Mouse (Mus musculus): ENCODE data around the gene Pla2g6.

Pla2g6 gene

DNA sequence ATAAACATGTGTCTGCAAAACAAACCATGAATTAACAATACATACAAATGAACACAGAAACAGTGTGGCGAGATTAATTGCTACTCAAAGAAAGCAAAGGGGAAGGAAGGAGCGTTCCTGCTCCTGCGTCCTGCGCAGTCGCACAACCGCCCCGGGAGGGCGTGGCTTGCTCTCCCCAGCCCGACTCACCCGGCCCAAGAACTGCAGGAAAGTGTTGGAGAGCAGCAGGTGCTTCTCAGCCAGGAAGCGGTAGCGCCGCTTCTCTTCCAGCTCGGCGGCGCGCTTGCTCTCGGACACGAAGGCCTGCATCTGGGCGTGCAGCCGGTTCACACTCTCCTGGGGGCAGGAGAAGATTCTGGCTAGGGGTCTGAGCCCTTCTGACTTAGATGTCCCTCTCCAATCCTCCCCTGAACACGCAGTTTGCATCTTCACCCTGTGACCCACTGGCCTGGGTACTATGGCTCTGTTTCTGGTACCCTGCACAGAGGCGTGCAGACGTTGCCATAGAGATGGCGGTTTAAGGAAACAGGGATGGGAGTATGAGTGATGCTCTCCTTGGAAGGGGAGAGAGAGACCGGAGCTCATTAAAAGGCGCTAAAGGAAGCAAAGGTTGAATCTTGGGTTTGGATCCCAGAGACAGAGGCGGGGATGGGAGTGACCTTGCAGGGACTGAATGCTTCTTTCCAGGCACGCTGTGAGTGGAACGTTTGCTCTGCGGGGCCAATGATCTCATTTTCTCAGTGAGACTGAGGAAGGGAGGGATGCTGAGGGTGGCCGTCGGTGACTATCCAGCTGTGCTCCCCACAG lies 57.7 kb downstream of the Pla2g6 start:
- DNase-seq, result peak; percentile 54

- DNase-seq, result no peak
Measured at GRCm38 (mm10) chr15:79268521-79268920, 59.7 kb downstream of the Pla2g6 start.

DNA sequence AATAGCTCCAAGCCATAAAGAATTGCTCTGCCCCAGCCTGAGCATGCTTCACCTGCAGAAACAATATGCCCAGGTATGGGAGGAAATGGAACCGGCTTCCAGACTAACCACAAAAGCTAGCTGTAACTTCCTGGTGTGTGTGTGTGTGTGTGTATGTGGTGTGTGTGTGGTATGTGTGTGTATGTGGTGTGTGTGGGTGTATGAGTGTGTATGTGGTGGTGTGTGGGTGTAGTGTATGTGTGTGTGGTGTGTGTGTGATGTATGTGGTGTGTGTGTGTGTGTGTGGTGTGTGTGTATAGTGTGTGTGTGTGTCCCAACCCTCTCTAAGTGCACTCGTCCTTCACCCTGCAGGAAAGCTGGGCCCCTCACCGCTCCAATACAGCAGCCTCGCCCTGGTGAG lies 62.8 kb downstream of the Pla2g6 start:
- no peak for DNase-seq

DNA sequence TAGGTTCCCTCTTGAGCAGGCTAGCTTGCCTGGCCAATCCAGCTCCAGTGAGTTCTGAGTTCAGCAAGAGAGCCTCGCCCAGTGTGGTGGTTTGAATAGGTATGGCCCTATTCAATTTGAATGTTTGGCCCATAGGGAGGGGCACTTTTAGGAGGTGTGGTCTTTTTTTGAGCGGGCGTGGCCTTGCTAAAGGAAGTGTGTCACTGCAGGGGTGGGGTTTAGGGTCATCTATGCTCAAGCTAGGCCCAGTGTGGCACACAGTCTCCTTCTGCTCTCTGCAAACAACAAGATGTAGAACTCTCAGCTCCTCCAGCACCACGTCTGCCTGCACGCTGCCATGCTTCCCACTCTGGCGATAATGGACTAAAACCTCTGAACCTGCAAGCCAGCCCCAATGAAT lies 64.5 kb downstream of the Pla2g6 start:
- DNase-seq, result no peak

DNA sequence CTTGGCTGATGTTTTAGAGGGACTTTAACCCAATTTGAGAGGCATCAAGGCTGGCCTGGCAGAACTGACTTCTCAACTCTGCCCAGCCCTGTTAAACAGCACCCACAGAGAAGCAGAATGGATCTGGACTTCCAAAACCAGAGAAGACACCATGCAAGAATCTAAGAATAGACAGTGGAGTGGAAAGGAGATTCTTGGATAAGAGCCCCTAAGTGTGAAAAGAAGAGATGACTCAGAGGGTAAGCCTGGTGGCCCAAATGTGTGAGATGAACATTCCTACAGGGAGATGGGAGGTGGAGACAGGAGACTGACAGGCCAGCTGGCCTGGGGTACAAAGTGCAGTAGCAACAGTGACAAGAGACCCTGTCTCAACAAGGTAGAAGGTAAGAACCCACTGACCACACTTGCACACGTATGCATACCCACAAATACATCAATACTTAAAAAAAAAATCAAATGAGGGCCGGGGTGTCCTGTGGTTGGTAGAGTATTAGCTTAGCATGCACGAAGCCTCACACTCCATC lies 65.3 kb downstream of the Pla2g6 start:
- DNase-seq, result no peak

GRCm38 (mm10) chr15:79262375-79262774 lies 65.8 kb downstream of the Pla2g6 start:
- DNase-seq, result no peak

DNA sequence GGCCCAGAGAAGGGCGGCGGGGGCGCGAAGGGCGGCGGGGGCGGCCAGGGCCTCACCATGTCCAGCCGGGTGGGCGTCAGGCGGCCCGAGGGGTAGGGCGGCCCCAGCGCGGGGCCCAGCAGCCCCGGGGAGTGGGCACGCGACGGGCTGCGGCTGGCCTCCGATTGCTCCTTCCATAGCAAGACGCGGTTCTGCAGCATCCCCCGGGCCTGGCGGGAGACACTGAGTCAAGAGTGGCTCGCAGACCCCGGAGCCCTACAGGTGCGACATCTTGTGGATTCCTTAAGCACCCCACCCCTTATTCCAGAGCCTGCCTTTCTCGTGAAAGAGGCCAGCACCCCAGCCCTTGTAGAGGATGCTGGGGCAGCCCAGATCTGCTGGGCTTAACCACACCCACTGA lies 66.4 kb downstream of the Pla2g6 start:
- DNase-seq, result no peak

DNA sequence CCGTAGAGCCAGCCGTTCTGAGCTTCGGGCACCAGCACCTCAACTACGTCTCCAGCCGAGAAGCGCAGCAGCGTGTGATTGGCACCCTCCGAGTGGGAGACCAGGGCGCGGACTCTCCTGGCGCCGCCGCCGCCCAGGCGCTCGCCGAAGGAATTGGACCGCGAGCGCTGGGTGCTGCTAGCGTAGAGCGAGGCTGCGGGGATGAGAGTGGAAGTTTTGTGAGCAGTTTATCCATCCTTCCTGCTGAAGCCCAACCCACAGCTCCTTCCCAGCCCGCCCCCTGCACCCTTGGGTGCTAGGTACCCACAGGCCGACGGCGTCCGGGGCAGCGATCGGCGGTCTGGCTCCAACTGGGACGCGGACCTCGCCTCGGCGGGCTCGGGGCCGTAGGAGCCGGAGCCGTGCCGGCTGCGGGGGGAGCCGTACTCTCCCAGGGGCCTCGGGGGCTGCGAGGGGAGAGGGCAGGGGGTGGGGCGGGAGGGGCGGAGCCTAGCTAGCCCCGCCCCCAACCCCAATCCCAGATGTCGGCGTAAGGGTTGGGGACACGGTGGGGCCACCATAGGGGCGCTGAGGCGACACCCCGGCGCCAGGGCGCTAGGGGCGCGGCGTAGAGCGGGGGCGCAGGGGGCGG lies 67.0 kb downstream of the Pla2g6 start:
- DNase-seq, result peak; percentile 44

- DNase-seq, result no peak
Measured at GRCm38 (mm10) chr15:79258521-79258920, 69.7 kb downstream of the Pla2g6 start.

DNA sequence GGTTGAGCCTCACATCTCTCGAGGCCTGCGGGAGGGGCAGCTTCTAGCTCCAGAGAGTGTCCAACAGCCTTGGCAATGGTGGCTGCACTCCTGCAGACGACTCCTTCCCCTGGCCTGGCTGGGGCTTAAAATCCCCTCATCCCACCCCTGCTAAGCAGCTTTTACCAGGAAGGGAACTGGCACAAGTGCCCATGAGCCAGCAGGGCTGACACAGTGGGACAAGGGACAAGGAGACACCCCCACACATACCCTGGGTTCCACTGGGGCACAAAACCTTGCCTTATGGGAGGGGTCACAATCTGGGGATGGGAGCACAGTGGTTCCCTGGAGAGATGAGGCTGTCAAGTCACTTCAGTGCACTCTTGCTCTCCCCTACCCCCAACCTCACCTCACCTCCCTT lies 73.5 kb downstream of the Pla2g6 start, which contains the start of gene Slc16a8:
Gene Slc16a8 (minus strand): TSS at position 101 of the 400 bp plus-strand sequence.
- no peak for DNase-seq

DNA sequence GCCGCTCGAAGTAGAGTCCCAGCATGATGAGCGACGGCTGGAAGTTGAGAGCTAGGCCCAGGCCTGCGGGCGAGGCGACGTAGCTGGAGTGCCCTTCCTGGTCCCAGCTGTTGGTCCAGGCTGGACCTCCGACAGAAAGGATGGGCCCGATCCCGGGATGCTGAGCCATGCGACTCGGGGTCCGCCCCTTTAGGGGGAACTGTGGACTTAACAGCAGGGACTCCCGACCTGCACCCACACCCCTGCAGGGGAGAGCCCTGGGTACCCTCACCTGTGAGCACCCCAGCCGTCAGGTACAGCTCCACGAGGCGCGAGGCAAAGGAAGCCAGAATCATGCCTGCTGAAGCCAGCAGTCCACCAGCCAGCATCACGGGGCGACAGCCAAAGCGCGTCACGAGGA lies 75.6 kb downstream of the Pla2g6 start:
- DNase-seq, result no peak

GRCm38 (mm10) chr15:79251781-79252491 lies 76.3 kb downstream of the Pla2g6 start:
- peak; percentile 41 for DNase-seq

DNA sequence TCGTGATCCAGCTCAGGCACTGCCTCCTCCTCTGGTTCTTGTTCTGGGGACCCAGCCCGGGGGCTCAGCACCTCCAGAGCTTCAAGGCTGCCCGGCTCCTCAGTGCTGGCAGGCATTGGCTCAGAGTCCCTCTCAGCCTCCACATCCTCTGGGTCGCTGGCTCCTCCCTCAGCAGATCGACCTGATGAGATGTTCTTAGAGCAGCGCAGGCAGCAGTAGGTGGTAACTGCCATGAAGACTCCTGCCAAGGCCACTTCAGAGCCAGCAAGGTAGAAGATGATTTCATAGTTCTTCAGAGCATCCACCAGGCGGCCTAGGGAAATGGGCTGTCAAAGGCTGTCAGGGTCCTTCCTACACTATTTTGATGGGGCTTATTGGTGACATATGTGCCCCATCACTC lies 77.0 kb downstream of the Pla2g6 start:
- no peak for DNase-seq

DNA sequence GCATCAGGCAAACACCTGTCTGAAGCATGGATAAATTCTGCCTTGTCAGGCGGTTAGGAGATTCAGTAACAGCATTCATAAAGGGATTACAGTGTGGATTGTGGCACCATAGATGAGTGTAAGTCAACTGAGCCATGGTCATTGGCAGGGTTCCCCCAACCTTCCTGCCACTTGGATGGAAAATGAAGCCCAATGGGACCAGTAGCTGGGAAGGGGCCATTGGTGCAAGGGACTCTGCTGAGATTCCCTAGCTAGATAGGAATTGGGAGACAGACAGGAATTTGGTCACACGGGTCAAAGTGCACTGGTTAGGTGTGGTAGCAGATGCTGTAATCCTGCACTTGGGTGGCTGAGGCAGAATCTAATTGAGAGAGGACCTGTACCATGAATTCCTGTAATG lies 78.0 kb downstream of the Pla2g6 start:
- DNase-seq, result no peak

DNA sequence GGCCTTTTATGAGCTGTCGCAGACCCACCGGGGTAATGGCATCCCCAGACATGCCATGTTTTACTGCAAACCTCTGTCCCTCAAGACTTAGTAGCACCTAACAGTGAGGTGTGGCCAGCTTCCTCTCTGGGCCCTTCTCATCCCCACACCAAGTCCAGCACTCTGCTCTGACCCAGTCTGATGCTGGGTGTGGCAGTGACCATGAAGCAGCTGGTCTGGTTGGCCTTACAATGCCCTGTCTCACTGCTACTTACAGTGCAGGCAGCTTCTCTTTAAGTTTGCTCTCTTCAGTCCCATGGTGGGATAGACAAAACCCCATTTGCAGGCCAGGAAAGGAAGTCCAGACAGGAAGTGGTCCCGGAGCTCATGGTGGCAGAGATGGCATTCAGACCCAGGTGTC lies 82.9 kb downstream of the Pla2g6 start:
- DNase-seq, result no peak

GRCm38 (mm10) chr15:79244071-79244893 lies 83.9 kb downstream of the Pla2g6 start:
- no peak for DNase-seq

DNA sequence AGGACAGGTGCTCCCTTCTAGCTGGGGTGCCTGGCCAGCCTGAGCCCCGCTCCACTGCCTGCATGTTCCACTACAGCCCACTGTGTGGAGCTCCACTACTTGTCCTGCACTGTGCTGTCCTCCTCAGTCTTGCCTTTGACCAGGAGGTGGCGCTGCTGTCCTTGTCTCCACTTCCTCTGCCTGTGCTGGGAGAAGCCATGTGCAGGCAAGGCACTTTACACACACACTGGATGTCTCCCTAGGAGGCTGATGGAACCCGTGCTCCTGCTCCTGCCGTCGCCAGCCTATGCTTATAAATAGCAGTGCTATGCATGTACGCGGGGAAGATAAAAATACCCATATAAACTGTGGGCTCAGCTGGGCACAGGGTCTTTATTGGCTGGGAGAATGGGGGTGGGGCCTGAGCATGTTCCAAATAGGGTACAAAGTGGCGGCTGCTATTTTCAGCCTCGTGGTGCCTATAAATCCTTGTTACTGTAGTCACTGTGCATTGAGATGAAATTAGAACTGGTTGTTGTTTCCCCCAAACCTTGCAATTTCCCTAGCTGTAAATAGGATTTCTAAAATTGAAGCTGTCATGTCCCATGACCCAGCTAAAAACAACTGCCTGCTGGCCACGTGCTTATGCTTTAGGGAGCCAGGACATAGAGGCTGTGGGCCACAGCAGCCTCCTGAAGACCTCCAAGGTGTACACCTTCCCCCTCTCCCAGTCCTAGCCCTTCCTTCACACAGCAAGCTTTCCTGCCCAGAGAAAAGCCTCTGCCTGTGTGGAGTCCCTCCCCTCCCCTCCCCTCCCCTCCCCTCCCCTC lies 84.8 kb downstream of the Pla2g6 start:
- DNase-seq, result peak; percentile 99

DNA sequence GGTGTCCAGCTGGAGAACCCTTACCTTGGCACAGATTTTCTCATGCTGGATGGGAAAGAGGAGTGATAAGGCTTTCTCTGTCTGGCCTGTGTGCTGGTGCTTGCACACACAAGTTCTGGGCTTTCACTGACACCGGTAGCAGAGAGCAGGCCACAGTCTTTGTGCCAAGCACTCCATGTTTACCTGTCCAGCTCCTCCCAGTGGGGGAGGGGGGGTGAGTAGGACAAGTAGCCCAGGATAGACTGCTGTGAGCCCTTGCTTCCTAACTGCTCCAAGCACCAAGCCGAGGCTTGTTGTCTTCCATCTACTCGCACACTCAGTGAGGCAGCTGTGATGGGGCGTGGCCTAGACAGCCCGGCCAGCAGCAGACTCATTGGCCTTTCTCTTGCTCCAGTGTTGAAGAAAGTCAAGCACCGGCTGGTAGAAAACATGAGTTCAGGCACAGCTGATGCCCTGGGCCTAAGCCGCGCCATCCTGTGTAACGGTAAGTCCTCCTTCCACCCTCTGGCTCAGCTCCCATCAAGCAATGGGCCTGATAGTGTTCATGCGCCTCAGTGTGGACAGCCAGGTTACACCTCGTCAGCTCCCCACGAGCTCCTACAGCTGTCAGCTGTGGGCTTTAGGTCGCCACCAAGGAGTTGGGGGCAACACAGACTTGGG lies 85.5 kb downstream of the Pla2g6 start:
- DNase-seq, result no peak

DNA sequence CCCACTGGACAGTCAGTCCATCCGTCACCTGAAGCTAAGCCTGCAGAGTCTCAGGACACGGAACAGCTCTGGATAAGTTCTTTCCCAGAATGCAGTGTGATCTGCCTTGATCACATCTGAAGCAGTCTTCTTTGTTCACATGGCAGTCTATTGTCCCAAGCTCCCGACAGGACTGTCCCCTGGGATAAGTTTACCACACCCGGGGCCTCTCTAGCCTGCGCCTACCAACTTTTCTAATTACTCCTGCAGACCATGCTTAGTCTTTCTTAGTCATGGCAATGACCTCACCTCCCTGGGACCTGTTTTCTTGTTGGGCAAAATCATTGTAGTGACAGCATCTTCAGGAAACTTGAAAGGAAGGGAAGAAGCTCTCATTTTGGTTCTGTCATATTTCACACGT lies 90.2 kb downstream of the Pla2g6 start:
- DNase-seq, result no peak

Measured in right cerebral cortex, postnatal 14 days (tissue).